Mouse (Mus musculus): ENCODE measurements around the gene Ptprk. TPM values are rescaled to one million over a fixed set of nuclear protein-coding genes. Genes with fewer than 3 reads are reported as not detected.

Gene Ptprk
- polyA plus RNA-seq, 1 experiment from 2014 or later: 17.3 TPM

GRCm38 (mm10) chr10:28436084-28436483, 361.5 kb downstream of the Ptprk start:
- Histone ChIP-seq H3K27ac (ENCODE audit: low read depth, low read length) (no peak overlapping the region), H3K9me3 (ENCODE audit: control insufficient read depth, low read length) (no peaks in the 10 kb centered on the region), H3K27me3 (ENCODE audit: control insufficient read depth, insufficient read depth, low read length) (no peaks in the 10 kb centered on the region), H3K36me3 (ENCODE audit: control insufficient read depth, insufficient read depth, low read length) (no peaks in the 10 kb centered on the region), H3K9ac (ENCODE audit: low read length) (no peak overlapping the region), H3K4me2 (no peak overlapping the region), H3K4me1 (ENCODE audit: control insufficient read depth, insufficient read depth, low read length) (no peaks in the 10 kb centered on the region), H3K4me3 (ENCODE audit: low read depth, low read length) (no peak overlapping the region)
- DNase-seq (ENCODE audit: low spot score, missing footprints) (no peak), ATAC-seq (ENCODE audit: low FRiP score) (no peak)
- WGBS: 98% methylated on average over 1 of the region's 1 CpGs

- no peak overlapping the region for H3K4me2 ChIP-seq
- no peak for DNase-seq (ENCODE audit: low spot score, missing footprints)
- no peak overlapping the region for H3K9ac ChIP-seq (ENCODE audit: low read length)
- H3K4me1 ChIP-seq (ENCODE audit: control insufficient read depth, insufficient read depth, low read length): no peaks in the 10 kb centered on the region
- H3K36me3 ChIP-seq (ENCODE audit: control insufficient read depth, insufficient read depth, low read length): no peaks in the 10 kb centered on the region
- H3K27ac ChIP-seq (ENCODE audit: low read depth, low read length): no peak overlapping the region
- H3K4me3 ChIP-seq (ENCODE audit: low read depth, low read length): no peak overlapping the region
- ATAC-seq (ENCODE audit: low FRiP score): no peak
- no peaks in the 10 kb centered on the region for H3K27me3 ChIP-seq (ENCODE audit: control insufficient read depth, insufficient read depth, low read length)
- H3K9me3 ChIP-seq (ENCODE audit: control insufficient read depth, low read length): no peaks in the 10 kb centered on the region
- WGBS: 81% methylated on average over 4 of the region's 4 CpGs
Measured at GRCm38 (mm10) chr10:28449853-28450252, 375.2 kb downstream of the Ptprk start.

GRCm38 (mm10) chr10:28450642-28451041, 376.0 kb downstream of the Ptprk start:
- no peak overlapping the region for H3K9ac ChIP-seq (ENCODE audit: low read length)
- H3K4me2 ChIP-seq: no peak overlapping the region
- H3K4me3 ChIP-seq (ENCODE audit: low read depth, low read length): no peak overlapping the region
- WGBS: 26% methylated on average over 1 of the region's 1 CpGs
- no peaks in the 10 kb centered on the region for H3K27me3 ChIP-seq (ENCODE audit: control insufficient read depth, insufficient read depth, low read length)
- no peak overlapping the region for H3K27ac ChIP-seq (ENCODE audit: low read depth, low read length)
- no peaks in the 10 kb centered on the region for H3K4me1 ChIP-seq (ENCODE audit: control insufficient read depth, insufficient read depth, low read length)
- ATAC-seq (ENCODE audit: low FRiP score) (no peak), DNase-seq (ENCODE audit: low spot score, missing footprints) (no peak)
- no peaks in the 10 kb centered on the region for H3K36me3 ChIP-seq (ENCODE audit: control insufficient read depth, insufficient read depth, low read length)
- no peaks in the 10 kb centered on the region for H3K9me3 ChIP-seq (ENCODE audit: control insufficient read depth, low read length)

- H3K27me3 ChIP-seq (ENCODE audit: control insufficient read depth, insufficient read depth, low read length): no peaks in the 10 kb centered on the region
- no peak overlapping the region for H3K27ac ChIP-seq (ENCODE audit: low read depth, low read length)
- H3K4me1 ChIP-seq (ENCODE audit: control insufficient read depth, insufficient read depth, low read length): no peaks in the 10 kb centered on the region
- no peak overlapping the region for H3K9ac ChIP-seq (ENCODE audit: low read length)
- no peak for DNase-seq (ENCODE audit: low spot score, missing footprints)
- H3K4me2 ChIP-seq: no peak overlapping the region
- ATAC-seq (ENCODE audit: low FRiP score): no peak
- no peak overlapping the region for H3K4me3 ChIP-seq (ENCODE audit: low read depth, low read length)
- no peaks in the 10 kb centered on the region for H3K9me3 ChIP-seq (ENCODE audit: control insufficient read depth, low read length)
- WGBS: 71% methylated on average over 1 of the region's 1 CpGs
- no peaks in the 10 kb centered on the region for H3K36me3 ChIP-seq (ENCODE audit: control insufficient read depth, insufficient read depth, low read length)
Measured at GRCm38 (mm10) chr10:28458027-28458426, 383.4 kb downstream of the Ptprk start.

- Histone ChIP-seq H3K27me3 (ENCODE audit: control insufficient read depth, insufficient read depth, low read length) (no peaks in the 10 kb centered on the region), H3K4me3 (ENCODE audit: low read depth, low read length) (no peak overlapping the region), H3K9me3 (ENCODE audit: control insufficient read depth, low read length) (no peaks in the 10 kb centered on the region), H3K27ac (ENCODE audit: low read depth, low read length) (no peak overlapping the region), H3K9ac (ENCODE audit: low read length) (no peak overlapping the region), H3K4me1 (ENCODE audit: control insufficient read depth, insufficient read depth, low read length) (no peaks in the 10 kb centered on the region), H3K4me2 (no peak overlapping the region), H3K36me3 (ENCODE audit: control insufficient read depth, insufficient read depth, low read length) (no peaks in the 10 kb centered on the region)
- DNase-seq (ENCODE audit: low spot score, missing footprints): no peak
- WGBS: 63% methylated on average over 1 of the region's 1 CpGs
- no peak for ATAC-seq (ENCODE audit: low FRiP score)
Measured at GRCm38 (mm10) chr10:28459963-28460362, 385.3 kb downstream of the Ptprk start.

- no peak for DNase-seq (ENCODE audit: low spot score, missing footprints)
- no peak for ATAC-seq (ENCODE audit: low FRiP score)
- H3K4me3 ChIP-seq (ENCODE audit: low read depth, low read length): no peak overlapping the region
- H3K4me1 ChIP-seq (ENCODE audit: control insufficient read depth, insufficient read depth, low read length): no peaks in the 10 kb centered on the region
- no peak overlapping the region for H3K9ac ChIP-seq (ENCODE audit: low read length)
- H3K9me3 ChIP-seq (ENCODE audit: control insufficient read depth, low read length): no peaks in the 10 kb centered on the region
- 93% methylated on average over 1 of the region's 1 CpGs for WGBS
- H3K27me3 ChIP-seq (ENCODE audit: control insufficient read depth, insufficient read depth, low read length): no peaks in the 10 kb centered on the region
- H3K36me3 ChIP-seq (ENCODE audit: control insufficient read depth, insufficient read depth, low read length): no peaks in the 10 kb centered on the region
- no peak overlapping the region for H3K4me2 ChIP-seq
- no peak overlapping the region for H3K27ac ChIP-seq (ENCODE audit: low read depth, low read length)
Measured at GRCm38 (mm10) chr10:28463706-28464105, 389.1 kb downstream of the Ptprk start.

GRCm38 (mm10) chr10:28464766-28465548, 390.3 kb downstream of the Ptprk start:
- no peak overlapping the region for H3K9ac ChIP-seq (ENCODE audit: low read length)
- no peaks in the 10 kb centered on the region for H3K4me1 ChIP-seq (ENCODE audit: control insufficient read depth, insufficient read depth, low read length)
- H3K27ac ChIP-seq (ENCODE audit: low read depth, low read length): no peak overlapping the region
- WGBS: 73% methylated on average over 12 of the region's 12 CpGs
- no peak for DNase-seq (ENCODE audit: low spot score, missing footprints)
- no peaks in the 10 kb centered on the region for H3K27me3 ChIP-seq (ENCODE audit: control insufficient read depth, insufficient read depth, low read length)
- no peak overlapping the region for H3K4me3 ChIP-seq (ENCODE audit: low read depth, low read length)
- no peak for ATAC-seq (ENCODE audit: low FRiP score)
- H3K4me2 ChIP-seq: no peak overlapping the region
- H3K36me3 ChIP-seq (ENCODE audit: control insufficient read depth, insufficient read depth, low read length): no peaks in the 10 kb centered on the region
- no peaks in the 10 kb centered on the region for H3K9me3 ChIP-seq (ENCODE audit: control insufficient read depth, low read length)

GRCm38 (mm10) chr10:28485574-28485973, 411.0 kb downstream of the Ptprk start:
- H3K27ac ChIP-seq (ENCODE audit: low read depth, low read length): no peak overlapping the region
- no peak overlapping the region for H3K9ac ChIP-seq (ENCODE audit: low read length)
- no peaks in the 10 kb centered on the region for H3K36me3 ChIP-seq (ENCODE audit: control insufficient read depth, insufficient read depth, low read length)
- ATAC-seq (ENCODE audit: low FRiP score) (peak; percentile 79), DNase-seq (ENCODE audit: low spot score, missing footprints) (no peak)
- H3K4me2 ChIP-seq: no peak overlapping the region
- H3K4me3 ChIP-seq (ENCODE audit: low read depth, low read length): no peak overlapping the region
- H3K27me3 ChIP-seq (ENCODE audit: control insufficient read depth, insufficient read depth, low read length): no peaks in the 10 kb centered on the region
- WGBS: 18% methylated on average over 3 of the region's 3 CpGs
- H3K4me1 ChIP-seq (ENCODE audit: control insufficient read depth, insufficient read depth, low read length): no peaks in the 10 kb centered on the region
- no peaks in the 10 kb centered on the region for H3K9me3 ChIP-seq (ENCODE audit: control insufficient read depth, low read length)

GRCm38 (mm10) chr10:28491006-28491405, 416.4 kb downstream of the Ptprk start:
- Histone ChIP-seq H3K4me2 (no peak overlapping the region), H3K9me3 (ENCODE audit: control insufficient read depth, low read length) (no peaks in the 10 kb centered on the region), H3K4me1 (ENCODE audit: control insufficient read depth, insufficient read depth, low read length) (peaks cover 13% of the 10 kb centered on the region), H3K9ac (ENCODE audit: low read length) (no peak overlapping the region), H3K27me3 (ENCODE audit: control insufficient read depth, insufficient read depth, low read length) (no peaks in the 10 kb centered on the region), H3K36me3 (ENCODE audit: control insufficient read depth, insufficient read depth, low read length) (no peaks in the 10 kb centered on the region), H3K4me3 (ENCODE audit: low read depth, low read length) (no peak overlapping the region), H3K27ac (ENCODE audit: low read depth, low read length) (no peak overlapping the region)
- DNase-seq (ENCODE audit: low spot score, missing footprints) (no peak), ATAC-seq (ENCODE audit: low FRiP score) (no peak)
- 93% methylated on average over 1 of the region's 1 CpGs for WGBS
